Mouse (Mus musculus) heart, postnatal 0 days (tissue): ENCODE results near the gene Fam102a. TPM values are rescaled to one million over a fixed set of nuclear protein-coding genes. Genes with fewer than 3 reads are reported as not detected.

ENCODE experiments used
- ATAC-seq: fragments of 200-750 bp; cut with Nextera tagmentation; 2 replicates; pipeline ENCODE4 v1.8.0; 2017; ENCODE audit warnings: low read depth, moderate number of reproducible peaks, moderate library complexity; ENCODE audit not compliant: insufficient read depth
- DNase-seq: peaks from one replicate; pipeline ENCODE4 v3.0.0-alpha.2; 2016; ENCODE audit warnings: low spot score
- H3K27ac ChIP-seq: fragments of 300-500 bp; sonication (generic); 2 replicates; pipeline ENCODE4 v1.5.1; 2014; ENCODE audit warnings: low read depth, mild to moderate bottlenecking
- H3K27me3 ChIP-seq: fragments of 300-500 bp; sonication (generic); 2 replicates; pipeline ENCODE4 v1.6.1; 2014; ENCODE audit warnings: low read length, mixed read lengths; ENCODE audit not compliant: control insufficient read depth, insufficient read depth
- H3K36me3 ChIP-seq: fragments of 300-500 bp; sonication (generic); replicated peaks from 2 replicates; pipeline ENCODE4 v1.6.1; 2014; ENCODE audit warnings: low read length, mixed read lengths; ENCODE audit not compliant: control insufficient read depth, insufficient read depth
- H3K4me1 ChIP-seq: fragments of 300-500 bp; sonication (generic); 2 replicates; pipeline ENCODE4 v1.6.1; 2014; ENCODE audit warnings: antibody characterized with exemption; ENCODE audit not compliant: control insufficient read depth, insufficient read depth
- H3K4me2 ChIP-seq: fragments of 300-500 bp; sonication (generic); 2 replicates; pipeline ENCODE4 v1.6.1; 2014; ENCODE audit warnings: low read depth, mild to moderate bottlenecking, low read length, moderate library complexity
- H3K4me3 ChIP-seq: fragments of 300-500 bp; sonication (generic); 2 replicates; pipeline ENCODE4 v1.5.1; 2014; ENCODE audit warnings: low read depth, low read length
- H3K9ac ChIP-seq: fragments of 300-500 bp; sonication (generic); replicated peaks from 2 replicates; pipeline ENCODE4 v1.6.1; 2014; ENCODE audit warnings: low read depth, low read length, mixed read lengths
- H3K9me3 ChIP-seq: fragments of 300-500 bp; sonication (generic); replicated peaks from 2 replicates; pipeline ENCODE4 v1.6.1; 2016; ENCODE audit warnings: low read length; ENCODE audit not compliant: control insufficient read depth
- CTCF ChIP-seq: IDR thresholded peaks from 2 replicates; pipeline ENCODE4 v1.5.1; 2016; ENCODE audit warnings: antibody characterized with exemption, control low read depth, low read depth
- EP300 ChIP-seq: IDR thresholded peaks from 2 replicates; pipeline ENCODE4 v1.6.1; 2016; ENCODE audit warnings: antibody characterized with exemption, low read depth
- WGBS: fragments of 180-500 bp; shearing (Covaris S2); extraction: QIAGEN DNeasy Blood & Tissue Kit; methylation state at CpG from one replicate; pipeline ENCODE4 v1.1.7; 2014; 5-methylcytosine and 5-hydroxymethylcytosine counted together
- polyA plus RNA-seq: library from polyadenylated mRNA; unstranded; fragments of >200 nt; fragmentation: Nextera tagmentation; extraction: Ambion mirVana; gene quantifications from 2 replicates; pipeline ENCODE4 v1.2.1, GENCODE M21; 2015
- total RNA-seq: library from RNA; depleted of rRNA; stranded (reverse); fragments of >200 nt; gene quantifications from 2 replicates; pipeline ENCODE4 v1.2.3, GENCODE M21; 2014; ENCODE audit warnings: low replicate concordance

The Fam102a gene
- total and polyA plus RNA-seq, 2 experiments from 2014 or later, result 2.8 to 12.3 TPM

DNA sequence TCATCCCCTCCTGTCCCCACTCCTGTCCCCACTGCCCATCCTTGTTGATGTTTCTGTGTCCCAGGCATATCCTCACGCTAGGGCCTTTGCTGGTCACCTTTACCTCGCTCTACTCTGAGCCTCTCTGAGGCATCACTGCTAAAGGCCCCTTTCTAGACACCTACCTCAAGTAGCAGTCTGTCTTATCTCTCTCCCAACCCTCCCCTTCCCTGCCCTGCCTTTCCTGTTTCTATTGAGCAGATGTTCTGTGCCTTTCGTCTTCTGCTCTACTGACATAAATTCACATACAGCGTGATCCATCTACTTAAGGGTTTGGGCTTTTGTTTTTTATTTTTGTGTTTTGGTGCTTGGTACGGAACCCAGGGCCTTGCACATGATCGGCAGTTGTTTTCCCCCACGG, 20.9 kb downstream of the Fam102a start:
- TF ChIP-seq CTCF, result no peak
- no peak for TF ChIP-seq EP300
- Histone ChIP-seq H3K4me1 (no peaks in the 10 kb centered on the region), H3K27ac (peak overlapping the region; percentile 16; the same call in 1 of the 2 replicates), H3K4me3 (no peak overlapping the region), H3K9ac (no peak overlapping the region), H3K27me3 (no peaks in the 10 kb centered on the region), H3K4me2 (no peak overlapping the region), H3K9me3 (no peaks in the 10 kb centered on the region), H3K36me3 (peaks cover 24% of the 10 kb centered on the region)
- 70% methylated on average over 7 of the region's 7 CpGs for WGBS
- ATAC-seq, result no peak
- DNase-seq, result no peak

- H3K4me1 ChIP-seq, result no peaks in the 10 kb centered on the region
- no peaks in the 10 kb centered on the region for H3K27me3 ChIP-seq
- no peak for TF ChIP-seq CTCF
- no peak for TF ChIP-seq EP300
- no peak for DNase-seq
- H3K9me3 ChIP-seq, result no peaks in the 10 kb centered on the region
- H3K4me2 ChIP-seq, result no peak overlapping the region
- H3K36me3 ChIP-seq, result peaks cover 44% of the 10 kb centered on the region
- no peak overlapping the region for H3K27ac ChIP-seq
- H3K4me3 ChIP-seq, result no peak overlapping the region
- H3K9ac ChIP-seq, result no peak overlapping the region
- no peak for ATAC-seq
- 80% methylated on average over 5 of the region's 5 CpGs for WGBS
These were observed 24.4 kb downstream of the Fam102a start for GRCm38 (mm10) chr2:32559570-32559969.

- H3K36me3 ChIP-seq, result peaks cover 48% of the 10 kb centered on the region
- H3K4me2 ChIP-seq, result no peak overlapping the region
- H3K4me1 ChIP-seq, result peaks cover 16% of the 10 kb centered on the region; the same call in 1 of the 2 replicates
- H3K4me3 ChIP-seq, result no peak overlapping the region
- DNase-seq, result peak; percentile 80
- H3K9ac ChIP-seq, result no peak overlapping the region
- no peak for TF ChIP-seq EP300
- TF ChIP-seq CTCF, result peak; percentile 88
- no peaks in the 10 kb centered on the region for H3K27me3 ChIP-seq
- peak overlapping the region; percentile 15; the same call in 1 of the 2 replicates for H3K27ac ChIP-seq
- no peaks in the 10 kb centered on the region for H3K9me3 ChIP-seq
- WGBS, result 30% methylated on average over 4 of the region's 4 CpGs
- ATAC-seq, result 0 out of 2 replicates have a peak, but pooled peaks have one; percentile 33
These were observed 31.5 kb downstream of the Fam102a start for GRCm38 (mm10) chr2:32566536-32567063.

GRCm38 (mm10) chr2:32568149-32568548, 33.0 kb downstream of the Fam102a start:
- H3K9ac ChIP-seq, result 0 out of 2 replicates have a peak overlapping the region, but pooled peaks have one; percentile 15
- H3K4me2 ChIP-seq, result no peak overlapping the region
- H3K27me3 ChIP-seq, result no peaks in the 10 kb centered on the region
- peak overlapping the region; percentile 15; the same call in 1 of the 2 replicates for H3K27ac ChIP-seq
- no peak for DNase-seq
- ATAC-seq, result no peak
- 40% methylated on average over 5 of the region's 5 CpGs for WGBS
- H3K4me3 ChIP-seq, result no peak overlapping the region
- no peak for TF ChIP-seq EP300
- no peak for TF ChIP-seq CTCF
- H3K9me3 ChIP-seq, result no peaks in the 10 kb centered on the region
- peaks cover 18% of the 10 kb centered on the region; the same call in 1 of the 2 replicates for H3K4me1 ChIP-seq
- H3K36me3 ChIP-seq, result peaks cover 50% of the 10 kb centered on the region

GRCm38 (mm10) chr2:32568941-32569340, 33.8 kb downstream of the Fam102a start:
- DNase-seq (no peak), ATAC-seq (no peak)
- Histone ChIP-seq H3K9me3 (no peaks in the 10 kb centered on the region), H3K36me3 (peaks cover 48% of the 10 kb centered on the region), H3K4me3 (no peak overlapping the region), H3K4me2 (no peak overlapping the region), H3K27ac (no peak overlapping the region), H3K4me1 (peaks cover 18% of the 10 kb centered on the region; the same call in 1 of the 2 replicates), H3K9ac (no peak overlapping the region), H3K27me3 (no peaks in the 10 kb centered on the region)
- TF ChIP-seq CTCF (no peak), EP300 (no peak)
- WGBS, result 68% methylated on average over 3 of the region's 3 CpGs
